Mouse (Mus musculus): ENCODE measurements at regions not wholly inside any gene's neighbourhood (a gene's known extent, or its start where the extent isn't known, plus 50 kb on each side); places are given as distances from the start of the nearest gene placed in this dataset.

DNA sequence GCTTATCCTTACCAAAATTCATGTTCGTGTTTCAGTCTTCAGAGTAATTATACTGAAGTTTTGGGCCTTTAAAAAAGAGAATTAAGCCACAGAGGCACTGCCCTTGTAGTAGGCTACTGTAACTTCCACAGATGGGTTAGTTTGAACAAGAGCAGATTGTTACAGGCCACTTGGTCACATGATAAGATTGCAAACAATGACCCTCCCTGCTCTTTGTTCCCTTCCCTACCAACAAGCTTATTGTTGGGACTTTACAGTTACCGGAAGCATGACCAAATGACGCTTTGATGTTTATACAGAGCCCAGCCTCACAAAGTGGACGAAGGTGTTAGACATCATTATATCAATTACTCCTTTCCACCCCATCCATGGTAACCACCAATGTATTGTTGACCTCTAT lies 63.9 kb upstream of the Galnt18 start:
- TF ChIP-seq EP300 (IDR thresholded peaks at IDR 0.05; ENCODE audit: low read depth) = no peak
- no peak for TF ChIP-seq CTCF (IDR thresholded peaks at IDR 0.05; ENCODE audit: low read depth)

Measured in heart, postnatal 0 days (tissue).